Mouse (Mus musculus): Measurements from ENCODE around the gene Tbc1d7. TPM values are rescaled to one million over a fixed set of nuclear protein-coding genes. Genes with fewer than 3 reads are reported as not detected.

Gene Tbc1d7
- polyA plus RNA-seq, 1 experiment from 2014 or later, result 73.0 TPM

GRCm38 (mm10) chr13:43157370-43157769 is 13.9 kb downstream of the Tbc1d7 start:
- ATAC-seq (ENCODE audit: low FRiP score, low read depth), result no peak
- no peak overlapping the region for H3K4me2 ChIP-seq (replicated peaks)
- H3K27me3 ChIP-seq (replicated peaks), result no peaks in the 10 kb centered on the region
- 54% methylated on average over 5 of the region's 5 CpGs for WGBS
- H3K9me3 ChIP-seq, result no peaks in the 10 kb centered on the region
- H3K36me3 ChIP-seq, result peaks cover 21% of the 10 kb centered on the region
- H3K4me3 ChIP-seq, result no peak overlapping the region
- no peaks in the 10 kb centered on the region for H3K4me1 ChIP-seq
- H3K9ac ChIP-seq, result no peak overlapping the region
- H3K27ac ChIP-seq, result no peak overlapping the region

- H3K4me3 ChIP-seq, result no peak overlapping the region
- H3K4me1 ChIP-seq, result no peaks in the 10 kb centered on the region
- H3K4me2 ChIP-seq (replicated peaks), result no peak overlapping the region
- no peak overlapping the region for H3K9ac ChIP-seq
- H3K27me3 ChIP-seq (replicated peaks), result no peaks in the 10 kb centered on the region
- WGBS, result 91% methylated on average over 14 of the region's 14 CpGs
- ATAC-seq (ENCODE audit: low FRiP score, low read depth), result no peak
- no peaks in the 10 kb centered on the region for H3K9me3 ChIP-seq
- H3K36me3 ChIP-seq, result peaks cover 29% of the 10 kb centered on the region
- no peak overlapping the region for H3K27ac ChIP-seq
These were observed 19.2 kb downstream of the Tbc1d7 start for GRCm38 (mm10) chr13:43152005-43152520.

- WGBS, result 79% methylated on average over 3 of the region's 3 CpGs
- no peak overlapping the region for H3K27ac ChIP-seq
- no peaks in the 10 kb centered on the region for H3K9me3 ChIP-seq
- no peaks in the 10 kb centered on the region for H3K27me3 ChIP-seq (replicated peaks)
- H3K4me1 ChIP-seq, result no peaks in the 10 kb centered on the region
- H3K4me2 ChIP-seq (replicated peaks), result no peak overlapping the region
- H3K36me3 ChIP-seq, result peaks cover 26% of the 10 kb centered on the region
- no peak overlapping the region for H3K9ac ChIP-seq
- no peak for ATAC-seq (ENCODE audit: low FRiP score, low read depth)
- H3K4me3 ChIP-seq, result no peak overlapping the region
These were observed 21.6 kb downstream of the Tbc1d7 start for GRCm38 (mm10) chr13:43149661-43150060.

GRCm38 (mm10) chr13:43148692-43149091 is 22.6 kb downstream of the Tbc1d7 start:
- Histone ChIP-seq H3K4me3 (no peak overlapping the region), H3K9ac (no peak overlapping the region), H3K27ac (no peak overlapping the region), H3K27me3 (replicated peaks) (no peaks in the 10 kb centered on the region), H3K4me2 (replicated peaks) (no peak overlapping the region), H3K9me3 (no peaks in the 10 kb centered on the region), H3K36me3 (peaks cover 18% of the 10 kb centered on the region), H3K4me1 (no peaks in the 10 kb centered on the region)
- 84% methylated on average over 4 of the region's 4 CpGs for whole genome bisulfite sequencing
- ATAC-seq (ENCODE audit: low FRiP score, low read depth), result no peak

GRCm38 (mm10) chr13:43146515-43147258 is 24.6 kb downstream of the Tbc1d7 start:
- H3K36me3 ChIP-seq, result peaks cover 8% of the 10 kb centered on the region
- no peak overlapping the region for H3K27ac ChIP-seq
- 48% methylated on average over 8 of the region's 8 CpGs for WGBS
- no peaks in the 10 kb centered on the region for H3K9me3 ChIP-seq
- H3K4me1 ChIP-seq, result no peaks in the 10 kb centered on the region
- no peaks in the 10 kb centered on the region for H3K27me3 ChIP-seq (replicated peaks)
- no peak overlapping the region for H3K4me2 ChIP-seq (replicated peaks)
- no peak overlapping the region for H3K9ac ChIP-seq
- H3K4me3 ChIP-seq, result no peak overlapping the region
- no peak for ATAC-seq (ENCODE audit: low FRiP score, low read depth)

GRCm38 (mm10) chr13:43144720-43145418 is 26.4 kb downstream of the Tbc1d7 start:
- H3K27me3 ChIP-seq (replicated peaks), result no peaks in the 10 kb centered on the region
- H3K4me3 ChIP-seq, result no peak overlapping the region
- H3K36me3 ChIP-seq, result no peaks in the 10 kb centered on the region
- no peak overlapping the region for H3K9ac ChIP-seq
- H3K27ac ChIP-seq, result no peak overlapping the region
- 83% methylated on average over 7 of the region's 7 CpGs for WGBS
- H3K4me2 ChIP-seq (replicated peaks), result no peak overlapping the region
- ATAC-seq (ENCODE audit: low FRiP score, low read depth), result no peak
- H3K4me1 ChIP-seq, result no peaks in the 10 kb centered on the region
- no peaks in the 10 kb centered on the region for H3K9me3 ChIP-seq

GRCm38 (mm10) chr13:43134468-43134867 is 36.8 kb downstream of the Tbc1d7 start:
- H3K4me3 ChIP-seq, result no peak overlapping the region
- no peak for ATAC-seq (ENCODE audit: low FRiP score, low read depth)
- no peaks in the 10 kb centered on the region for H3K9me3 ChIP-seq
- no peaks in the 10 kb centered on the region for H3K27me3 ChIP-seq (replicated peaks)
- H3K27ac ChIP-seq, result no peak overlapping the region
- peaks cover 13% of the 10 kb centered on the region; the same call in 1 of the 2 replicates for H3K36me3 ChIP-seq
- no peaks in the 10 kb centered on the region for H3K4me1 ChIP-seq
- no peak overlapping the region for H3K9ac ChIP-seq
- no peak overlapping the region for H3K4me2 ChIP-seq (replicated peaks)
- 86% methylated on average over 4 of the region's 4 CpGs for WGBS

- WGBS, result 81% methylated on average over 7 of the region's 7 CpGs
- H3K4me3 ChIP-seq, result no peak overlapping the region
- no peaks in the 10 kb centered on the region for H3K4me1 ChIP-seq
- no peak overlapping the region for H3K27ac ChIP-seq
- ATAC-seq (ENCODE audit: low FRiP score, low read depth), result no peak
- peaks cover 13% of the 10 kb centered on the region; the same call in 1 of the 2 replicates for H3K36me3 ChIP-seq
- H3K27me3 ChIP-seq (replicated peaks), result no peaks in the 10 kb centered on the region
- H3K9me3 ChIP-seq, result no peaks in the 10 kb centered on the region
- H3K9ac ChIP-seq, result no peak overlapping the region
- H3K4me2 ChIP-seq (replicated peaks), result no peak overlapping the region
These were observed 37.9 kb downstream of the Tbc1d7 start for GRCm38 (mm10) chr13:43133400-43133799.

GRCm38 (mm10) chr13:43132859-43133258 is 38.4 kb downstream of the Tbc1d7 start:
- H3K4me1 ChIP-seq, result no peaks in the 10 kb centered on the region
- H3K27ac ChIP-seq, result no peak overlapping the region
- H3K4me3 ChIP-seq, result no peak overlapping the region
- H3K9ac ChIP-seq, result no peak overlapping the region
- H3K9me3 ChIP-seq, result no peaks in the 10 kb centered on the region
- H3K4me2 ChIP-seq (replicated peaks), result no peak overlapping the region
- H3K27me3 ChIP-seq (replicated peaks), result no peaks in the 10 kb centered on the region
- H3K36me3 ChIP-seq, result peaks cover 13% of the 10 kb centered on the region; the same call in 1 of the 2 replicates
- 83% methylated on average over 9 of the region's 9 CpGs for WGBS
- ATAC-seq (ENCODE audit: low FRiP score, low read depth), result no peak

- H3K4me3 ChIP-seq, result no peak overlapping the region
- H3K36me3 ChIP-seq, result peaks cover 13% of the 10 kb centered on the region; the same call in 1 of the 2 replicates
- no peaks in the 10 kb centered on the region for H3K27me3 ChIP-seq (replicated peaks)
- no peak for ATAC-seq (ENCODE audit: low FRiP score, low read depth)
- no peaks in the 10 kb centered on the region for H3K4me1 ChIP-seq
- H3K9me3 ChIP-seq, result no peaks in the 10 kb centered on the region
- no peak overlapping the region for H3K27ac ChIP-seq
- H3K4me2 ChIP-seq (replicated peaks), result no peak overlapping the region
- no peak overlapping the region for H3K9ac ChIP-seq
- WGBS, result 72% methylated on average over 10 of the region's 10 CpGs
These were observed 39.5 kb downstream of the Tbc1d7 start for GRCm38 (mm10) chr13:43131741-43132191.

GRCm38 (mm10) chr13:43130161-43130560 is 41.1 kb downstream of the Tbc1d7 start:
- Histone ChIP-seq H3K4me1 (no peaks in the 10 kb centered on the region), H3K4me2 (replicated peaks) (no peak overlapping the region), H3K9me3 (no peaks in the 10 kb centered on the region), H3K4me3 (no peak overlapping the region), H3K27me3 (replicated peaks) (no peaks in the 10 kb centered on the region), H3K9ac (no peak overlapping the region), H3K36me3 (peaks cover 8% of the 10 kb centered on the region; the same call in 1 of the 2 replicates), H3K27ac (no peak overlapping the region)
- WGBS, result 71% methylated on average over 6 of the region's 6 CpGs
- ATAC-seq (ENCODE audit: low FRiP score, low read depth), result no peak

GRCm38 (mm10) chr13:43124683-43125074 is 46.6 kb downstream of the Tbc1d7 start:
- Histone ChIP-seq H3K27ac (no peak overlapping the region), H3K4me3 (no peak overlapping the region), H3K4me1 (peaks cover 4% of the 10 kb centered on the region; the same call in 1 of the 2 replicates), H3K4me2 (replicated peaks) (no peak overlapping the region), H3K36me3 (no peaks in the 10 kb centered on the region), H3K9me3 (no peaks in the 10 kb centered on the region), H3K9ac (no peak overlapping the region), H3K27me3 (replicated peaks) (no peaks in the 10 kb centered on the region)
- WGBS, result 41% methylated on average over 4 of the region's 4 CpGs
- ATAC-seq (ENCODE audit: low FRiP score, low read depth), result no peak

Data from neural tube, embryonic 12.5 days (tissue).